10 mouse cellular contexts compared by ENCODE assay signal in genomic region chr4:64142356-64142787, GRCm38 (mm10).
A peak's percentile ranks its signal among the peaks of the same experiment; 100 is the strongest.
DNase-seq lines count a peak whose midpoint lies in the region; ATAC-seq and TF ChIP-seq lines count a peak whose summit lies in the region.
"Had no signal": no experiment of that assay in that cellular context is flagged by ENCODE, and none has a peak within 500 bp of the region (broad histone marks: within the 10 kb centered on the region; RNA-seq: fewer than 3 reads in every experiment).

No protein-coding gene starts in this region.

- no peak overlapping the region for H3K27ac ChIP-seq in lung, postnatal 0 days (ENCODE audit: low read length)
- H3K27ac ChIP-seq: neural tube, embryonic 15.5 days had no signal

- no peaks in the 10 kb centered on the region for H3K9me3 ChIP-seq in lung, postnatal 0 days (ENCODE audit: low read length)
- H3K9me3 ChIP-seq: neural tube, embryonic 15.5 days had no signal

- DNase-seq in layer of hippocampus, postnatal 10 days (ENCODE audit: low spot score in 2 of 2), result peak; percentile 27 to 28
- DNase-seq in layer of hippocampus, adult 11-12 months (ENCODE audit: low spot score), result no peak
- peak; percentile 74 for DNase-seq in cerebellum, adult 11-12 months
- DNase-seq in cerebellum, postnatal 36 days, result peak; percentile 71 to 75
- DNase-seq in lung, postnatal 0 days (ENCODE audit: low spot score), result peak; percentile 51
- no peak for DNase-seq in thymus, postnatal 10 days (ENCODE audit: low spot score in 2 of 2)
- no peak for DNase-seq in kidney, adult 8-10 months
- DNase-seq: liver, postnatal 0 days had no signal

- no peak overlapping the region for H3K4me2 ChIP-seq in lung, postnatal 0 days (replicated peaks; ENCODE audit: low read depth, low read length)
- H3K4me2 ChIP-seq: neural tube, embryonic 15.5 days had no signal

- no peak overlapping the region for H3K4me3 ChIP-seq in lung, postnatal 0 days (ENCODE audit: low read depth, low read length)
- H3K4me3 ChIP-seq: neural tube, embryonic 15.5 days had no signal

- no peaks in the 10 kb centered on the region for H3K27me3 ChIP-seq in lung, postnatal 0 days (replicated peaks; ENCODE audit: insufficient read depth, low read length)
- H3K27me3 ChIP-seq: neural tube, embryonic 15.5 days had no signal

- ATAC-seq in lung, postnatal 0 days, result peak; percentile 73
- no peak for ATAC-seq in megakaryocyte, adult 5-6 weeks (ENCODE audit: poor library complexity, severe bottlenecking)
- ATAC-seq: liver, postnatal 0 days had no signal

- no peak for TF ChIP-seq CTCF in lung, postnatal 0 days (IDR thresholded peaks at IDR 0.05)

- H3K4me1 ChIP-seq in lung, postnatal 0 days (ENCODE audit: insufficient read depth, low read depth, low read length), result no peaks in the 10 kb centered on the region
- H3K4me1 ChIP-seq: neural tube, embryonic 15.5 days had no signal

- peak; percentile 55 for TF ChIP-seq EP300 in lung, postnatal 0 days (IDR thresholded peaks at IDR 0.05)

- H3K36me3 ChIP-seq in lung, postnatal 0 days (ENCODE audit: insufficient read depth, low read length), result no peaks in the 10 kb centered on the region
- H3K36me3 ChIP-seq: neural tube, embryonic 15.5 days had no signal

- 59% methylated on average over 5 of the region's 5 CpGs for WGBS in lung, postnatal 0 days

- H3K9ac ChIP-seq in lung, postnatal 0 days (replicated peaks; ENCODE audit: low read depth), result no peak overlapping the region
- H3K9ac ChIP-seq: liver, postnatal 0 days; neural tube, embryonic 15.5 days had no signal

Comparison
In these comparisons a context has a peak if more than half of its experiments do, and no peak if none do; other contexts are left out.
1. DNase-seq: peak in layer of hippocampus, postnatal 10 days (2 of 2), cerebellum, adult 11-12 months (single experiment), cerebellum, postnatal 36 days (2 of 2) and lung, postnatal 0 days (single experiment); none in layer of hippocampus, adult 11-12 months (single experiment), thymus, postnatal 10 days (0 of 2) and kidney, adult 8-10 months (0 of 2).